Mouse (Mus musculus) hematopoietic multipotent progenitor cell, adult 10-12 weeks (in vitro differentiated cells): ENCODE results near the gene Art1. TPM values are rescaled to one million over a fixed set of nuclear protein-coding genes. Genes with fewer than 3 reads are reported as not detected.

ENCODE experiments used
- polyA plus RNA-seq: library from polyadenylated mRNA; stranded (reverse); fragments of >175 nt; gene quantifications from 2 replicates; pipeline ENCODE4 v1.2.3, GENCODE M21; 2012; ENCODE audit warnings: low replicate concordance

Gene Art1
- polyA plus RNA-seq: not detected in 2 replicates

DNA sequence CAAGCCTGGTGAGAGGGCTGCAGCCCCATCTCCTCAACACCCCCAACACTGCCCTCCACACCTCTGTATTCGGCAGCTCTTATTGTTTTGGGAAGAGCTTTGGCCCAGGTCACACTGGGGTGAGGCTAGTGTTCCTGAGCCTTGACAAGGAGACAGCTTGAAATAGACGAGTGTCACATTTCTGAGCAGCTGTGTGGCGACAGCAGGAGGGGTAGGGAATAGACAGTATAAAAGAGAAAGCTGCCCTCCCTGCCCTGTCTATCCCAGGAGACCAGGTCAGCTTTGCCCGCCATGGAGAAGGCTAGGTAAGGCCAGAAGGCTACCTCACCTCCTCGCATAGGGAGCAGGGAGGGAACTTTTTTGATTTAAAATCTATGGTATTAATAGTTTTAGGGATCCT, at the start of gene Art1:
Art1 (plus strand) TSS at position 257 of the 400 bp plus-strand sequence.

DNA sequence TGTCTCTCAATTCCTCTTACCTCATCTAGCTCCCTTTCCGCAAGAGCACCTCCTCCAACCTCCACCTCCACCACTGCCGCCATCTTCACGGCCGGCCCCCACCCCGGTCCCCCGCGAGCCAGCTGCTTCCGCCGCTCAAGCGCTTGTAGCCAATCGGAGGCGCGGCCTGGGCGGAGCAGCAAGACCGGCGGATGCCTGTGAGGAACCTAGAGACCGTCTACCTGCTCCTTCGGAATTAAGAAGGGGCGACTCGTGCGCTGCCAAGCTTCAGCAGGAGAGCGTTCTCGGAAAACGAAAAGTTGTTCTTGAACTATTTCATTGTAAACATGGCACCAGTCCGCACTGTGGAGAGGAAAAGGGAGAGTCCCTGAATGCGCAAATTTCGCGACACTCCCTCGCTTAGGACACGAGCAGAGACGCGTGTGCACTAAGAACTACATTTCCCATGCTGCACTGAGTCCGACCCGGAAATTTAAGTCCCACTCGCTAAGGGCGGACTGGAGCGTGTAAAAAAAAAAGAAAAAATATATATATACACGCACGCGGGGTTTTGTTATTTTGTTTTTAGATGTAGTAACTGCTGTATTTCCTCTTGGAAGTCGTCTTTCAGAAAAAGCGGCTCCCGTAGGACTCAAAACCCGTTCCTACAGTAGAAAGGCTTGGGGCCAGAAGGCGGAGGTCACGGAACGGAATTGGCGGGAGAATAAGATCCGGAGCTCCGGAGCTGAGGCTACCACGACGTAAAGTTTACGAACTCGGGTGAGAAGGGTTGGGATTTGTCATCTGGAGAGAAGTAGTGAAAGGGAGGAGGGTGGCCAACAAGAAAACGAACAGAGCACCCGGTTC, 36.3 kb upstream of the Art1 start, which contains the start of the genes Rnf121, Xndc1 and Xntrpc:
Rnf121 (minus strand) TSS at position 424 of the 846 bp plus-strand sequence.
Xndc1 (plus strand) TSS at position 466 of the 846 bp plus-strand sequence.
Xntrpc (plus strand) TSS at position 668 of the 846 bp plus-strand sequence.

DNA sequence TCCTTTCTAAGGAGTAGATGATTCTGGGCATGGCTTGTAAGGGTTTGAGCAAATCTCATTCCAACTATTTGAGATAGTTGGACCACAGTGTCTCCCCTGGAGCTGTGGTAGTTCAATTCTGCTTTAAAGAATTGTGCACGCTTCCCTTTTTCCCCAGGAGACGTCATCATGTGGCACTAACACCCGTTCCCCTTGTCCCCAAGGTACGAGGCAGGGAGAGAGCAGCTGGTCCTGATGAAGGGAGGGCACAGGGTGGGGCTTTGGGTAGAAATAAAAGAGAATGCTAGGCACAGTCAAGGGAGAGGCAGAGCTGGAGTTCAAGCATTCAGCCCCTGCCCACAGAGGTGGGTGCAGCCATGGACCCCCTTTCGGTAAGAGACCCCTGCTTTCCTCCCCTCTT, 18.7 kb upstream of the Art1 start, which contains the start of gene Trpc2:
Trpc2 (plus strand) TSS at position 301 of the 400 bp plus-strand sequence.

DNA sequence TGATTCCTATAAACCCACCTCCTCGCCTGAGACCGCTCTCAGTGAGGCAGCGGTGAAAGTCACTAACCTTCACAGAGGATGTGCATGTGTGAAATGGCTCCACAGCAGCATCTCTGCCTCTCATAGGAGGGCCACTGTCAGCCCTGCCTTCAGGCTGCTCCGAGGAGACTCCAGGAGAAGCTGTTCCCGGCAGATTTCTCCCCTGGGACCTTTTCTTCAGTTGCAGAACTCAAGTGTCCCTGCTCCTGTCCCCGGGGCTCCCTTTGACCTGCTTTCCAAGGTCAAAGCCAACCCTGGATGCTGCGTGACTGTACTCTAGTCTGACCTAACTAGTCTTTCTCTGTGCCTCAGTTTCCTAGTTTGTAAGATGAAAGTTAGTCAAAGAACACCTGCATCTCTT, 7.6 kb downstream of the Art1 start, which contains the start of gene Art5:
Art5 (minus strand) TSS at position 319 of the 400 bp plus-strand sequence.

DNA sequence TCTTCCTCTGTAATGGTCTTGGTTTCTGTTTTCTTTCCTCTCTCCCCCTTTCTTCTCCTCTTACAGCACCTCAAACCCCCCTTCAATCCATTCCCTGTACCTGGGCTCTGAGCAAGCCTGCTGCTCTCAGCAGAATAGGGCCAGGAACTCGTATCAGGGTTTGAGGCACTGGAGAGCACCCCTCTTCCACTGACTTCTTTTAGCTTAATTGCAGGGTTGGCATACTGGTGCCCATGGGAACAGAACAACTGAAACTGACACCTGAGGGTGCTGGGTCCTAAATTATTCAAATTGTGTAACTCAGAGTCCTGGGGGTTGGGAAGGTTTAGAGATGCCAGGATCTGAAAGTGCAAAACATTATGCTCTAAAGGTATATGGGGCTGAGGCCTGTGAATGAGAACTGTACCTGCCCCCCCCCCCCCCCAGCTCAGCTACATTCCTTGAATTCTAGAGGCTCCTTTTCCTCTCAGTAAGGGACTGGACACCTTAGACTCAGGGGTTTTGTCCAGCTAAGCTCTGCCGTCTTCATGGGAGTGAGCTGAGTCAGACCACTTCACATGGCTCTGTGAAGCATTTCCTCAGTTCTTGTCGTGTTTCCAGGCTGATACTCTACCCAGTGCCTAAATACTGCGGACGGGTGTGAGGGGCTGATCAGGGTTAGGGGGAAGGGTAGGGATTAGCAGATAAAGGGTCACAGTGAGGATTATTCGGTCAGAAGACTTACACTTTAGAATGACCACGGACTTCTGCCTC, 15.2 kb downstream of the Art1 start, which contains the start of gene Chrna10:
Chrna10 (minus strand) TSS at position 250 of the 753 bp plus-strand sequence.

Other genes with a start within 250 kb of the Art1 start
- gene Folr2, start 244.5 kb upstream of the Art1 start, polyA plus RNA-seq: not detected in 2 replicates
- gene Anapc15, start 238.0 kb upstream of the Art1 start, polyA plus RNA-seq: 16.4 and 21.1 TPM in 2 replicates
- gene Folr1, start 231.0 kb upstream of the Art1 start, polyA plus RNA-seq: 0.21 TPM in 1 of 2 replicates, not detected in the other
- 138 and 155 TPM in 2 replicates for gene Lamtor1, start 195.8 kb upstream of the Art1 start, polyA plus RNA-seq
- 0.03 and 0.04 TPM in 2 replicates for gene Tomt, start 195.4 kb upstream of the Art1 start, polyA plus RNA-seq
- 0.40 and 0.62 TPM in 2 replicates for gene Lrrc51, start 167.8 kb upstream of the Art1 start, polyA plus RNA-seq
- 167 and 193 TPM in 2 replicates for gene Numa1, start 167.6 kb upstream of the Art1 start, polyA plus RNA-seq
- 4.6 and 13.5 TPM in 2 replicates for gene Il18bp, start 83.1 kb upstream of the Art1 start, polyA plus RNA-seq
- 2.1 and 5.2 TPM in 2 replicates for gene Rnf121, start 36.3 kb upstream of the Art1 start, polyA plus RNA-seq
- gene Xndc1, start 36.2 kb upstream of the Art1 start, polyA plus RNA-seq: 16.8 and 17.7 TPM in 2 replicates
- 0.36 and 1.0 TPM in 2 replicates for gene Xntrpc, start 36.0 kb upstream of the Art1 start, polyA plus RNA-seq
- gene Trpc2, start 18.6 kb upstream of the Art1 start, polyA plus RNA-seq: 1.4 and 2.6 TPM in 2 replicates
- gene Art5, start 7.7 kb downstream of the Art1 start, polyA plus RNA-seq: 0.30 and 0.34 TPM in 2 replicates
- 0.10 TPM in 1 of 2 replicates, not detected in the other for gene Chrna10, start 15.1 kb downstream of the Art1 start, polyA plus RNA-seq
- 3.2 and 6.2 TPM in 2 replicates for gene Nup98, start 108.4 kb downstream of the Art1 start, polyA plus RNA-seq
- gene Pgap2, start 108.5 kb downstream of the Art1 start, polyA plus RNA-seq: 18.8 and 20.8 TPM in 2 replicates
- gene Rhog, start 154.3 kb downstream of the Art1 start, polyA plus RNA-seq: 184 and 319 TPM in 2 replicates
- gene Stim1, start 166.1 kb downstream of the Art1 start, polyA plus RNA-seq: 56.1 and 72.6 TPM in 2 replicates